Mouse (Mus musculus): ENCODE data around the gene Mcm9.

DNA sequence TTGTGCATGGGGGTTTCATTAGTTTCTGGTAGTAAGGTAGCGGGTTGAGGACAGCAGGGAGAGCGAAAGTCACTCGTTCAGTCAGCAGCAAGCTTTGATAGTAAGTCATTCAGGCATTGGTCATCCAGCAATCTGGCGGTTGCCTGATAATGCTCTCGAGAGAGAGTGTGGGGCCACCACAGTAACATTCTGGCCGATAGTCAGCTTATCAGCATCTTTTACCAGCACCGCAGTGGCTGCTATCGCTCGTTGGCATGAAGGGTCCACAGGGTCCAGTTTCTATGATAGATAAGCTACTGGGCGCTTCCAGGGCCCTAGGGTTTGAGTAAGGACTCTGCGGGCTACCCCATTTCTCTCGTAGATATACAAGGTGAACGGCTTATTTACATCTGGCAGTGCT lies 136.3 kb downstream of the Mcm9 start:
- TF ChIP-seq CTCF (IDR thresholded peaks at IDR 0.05; ENCODE audit: extremely low read depth, insufficient read length, insufficient replicate concordance, low read depth, low read length) (no peak), POLR2A (IDR thresholded peaks at IDR 0.05; ENCODE audit: low read depth, low read length) (no peak)

Measured in small intestine, adult 2 months (tissue).